Mouse (Mus musculus) hindbrain, embryonic 16.5 days (tissue): ENCODE results near the gene Prm1. TPM values are rescaled to one million over a fixed set of nuclear protein-coding genes. Genes with fewer than 3 reads are reported as not detected.
A peak's percentile ranks its signal among the peaks of the same experiment; 100 is the strongest.
"Not testable (repeated sequence)": the region's sequence is repeated elsewhere in the genome, so short reads cannot be mapped to it uniquely, and the experiment has no call there.

Experiments
- ATAC-seq: fragments of 200-750 bp; cut with Nextera tagmentation; 2 replicates; pipeline ENCODE4 v1.8.0; 2017; ENCODE audit warnings: moderate TSS enrichment, moderate library complexity
- H3K27ac ChIP-seq: fragments of 300-500 bp; sonication (generic); 2 replicates; pipeline ENCODE4 v1.5.1; 2014; ENCODE audit warnings: low read depth, mild to moderate bottlenecking, control low read depth, low read length, moderate library complexity
- H3K27me3 ChIP-seq: fragments of 300-500 bp; sonication (generic); replicated peaks from 2 replicates; pipeline ENCODE4 v1.6.1; 2014; ENCODE audit warnings: low read length; ENCODE audit not compliant: control insufficient read depth, insufficient read depth
- H3K36me3 ChIP-seq: fragments of 300-500 bp; sonication (generic); 2 replicates; pipeline ENCODE4 v1.6.1; 2014; ENCODE audit warnings: mild to moderate bottlenecking, low read length, moderate library complexity, mixed read lengths; ENCODE audit not compliant: control insufficient read depth, insufficient read depth
- H3K4me1 ChIP-seq: fragments of 300-500 bp; sonication (generic); 2 replicates; pipeline ENCODE4 v1.6.1; 2014; ENCODE audit warnings: low read depth, low read length; ENCODE audit not compliant: control insufficient read depth, insufficient read depth
- H3K4me2 ChIP-seq: fragments of 300-500 bp; sonication (generic); 2 replicates; pipeline ENCODE4 v1.6.1; 2014; ENCODE audit warnings: mild to moderate bottlenecking, low read length, control low read depth, moderate library complexity
- H3K4me3 ChIP-seq: fragments of 300-500 bp; sonication (generic); 2 replicates; pipeline ENCODE4 v1.5.1; 2014; ENCODE audit warnings: mild to moderate bottlenecking, low read length, control low read depth, moderate library complexity
- H3K9ac ChIP-seq: fragments of 300-500 bp; sonication (generic); 2 replicates; pipeline ENCODE4 v1.6.1; 2014; ENCODE audit warnings: low read depth, mild to moderate bottlenecking, control low read depth, low read length, moderate library complexity
- H3K9me3 ChIP-seq: fragments of 300-500 bp; sonication (generic); 2 replicates; pipeline ENCODE4 v1.6.1; 2014; ENCODE audit warnings: mild to moderate bottlenecking, low read length, moderate library complexity; ENCODE audit not compliant: control insufficient read depth
- WGBS: fragments of 180-500 bp; shearing (Covaris S2); extraction: QIAGEN DNeasy Blood & Tissue Kit; methylation state at CpG from one replicate; pipeline ENCODE4 v1.1.7; 2014; 5-methylcytosine and 5-hydroxymethylcytosine counted together
- polyA plus RNA-seq: library from polyadenylated mRNA; unstranded; fragments of >200 nt; fragmentation: Nextera tagmentation; extraction: Ambion mirVana; gene quantifications from 2 replicates; pipeline ENCODE4 v1.2.1, GENCODE M21; 2015

The Prm1 gene
- polyA plus RNA-seq, result 0.51 TPM in 1 of 2 replicates, not detected in the other

DNA sequence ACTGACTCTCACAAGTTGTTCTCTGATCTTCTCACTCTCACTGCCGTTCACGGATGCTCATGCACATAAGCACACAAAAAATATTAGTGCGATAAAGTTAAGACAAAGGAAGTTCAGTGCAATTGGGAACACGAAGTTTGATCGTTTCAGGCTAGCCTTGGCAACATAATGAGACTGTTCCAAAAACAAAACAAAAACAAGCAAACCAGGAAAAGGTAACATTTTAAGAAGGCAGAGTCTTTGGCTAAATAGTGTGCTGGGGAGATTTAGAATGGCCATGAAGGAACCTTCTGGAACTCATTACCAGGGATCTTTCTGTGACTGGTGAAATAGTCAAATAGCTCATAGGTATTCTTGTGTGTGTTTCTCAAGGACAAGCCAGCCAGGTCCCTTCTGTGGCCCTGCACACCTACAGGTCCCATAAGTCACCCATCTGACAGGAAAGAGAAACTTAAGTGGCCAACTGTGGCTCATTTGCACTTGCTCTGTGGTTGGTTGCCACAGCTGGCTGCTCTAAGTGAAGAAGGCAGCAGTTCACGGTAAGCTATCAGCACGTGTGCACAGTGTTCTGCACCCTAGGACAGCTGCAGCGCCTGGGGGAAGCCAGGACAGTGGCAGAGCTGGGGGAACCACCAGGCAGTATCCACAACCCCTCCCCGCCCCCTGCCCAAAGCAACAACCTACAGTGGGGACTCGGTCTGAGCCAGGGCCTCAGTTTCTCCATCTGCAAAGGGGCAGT is at the start of gene Prm1:
Gene Prm1 (minus strand): TSS at position 51 of the 739 bp plus-strand sequence.
- Histone ChIP-seq H3K4me3 (no peak within 1 kb of the TSS), H3K9me3 (no peaks in the 10 kb centered on the region), H3K4me2 (no peak within 1 kb of the TSS), H3K36me3 (no peaks in the 10 kb centered on the region), H3K27ac (no peak within 1 kb of the TSS), H3K27me3 (no peaks in the 10 kb centered on the region), H3K4me1 (no peaks in the 10 kb centered on the region), H3K9ac (no peak within 1 kb of the TSS)
- ATAC-seq, result no peak
- WGBS, result 77% methylated on average over 10 of the region's 10 CpGs

GRCm38 (mm10) chr16:10852216-10852615 is 46.6 kb upstream of the Prm1 start:
- 95% methylated on average over 10 of the region's 10 CpGs for WGBS
- not testable (repeated sequence) for H3K27ac ChIP-seq, H3K36me3 ChIP-seq, H3K9ac ChIP-seq, ATAC-seq, H3K9me3 ChIP-seq, H3K27me3 ChIP-seq, H3K4me2 ChIP-seq, H3K4me1 ChIP-seq, H3K4me3 ChIP-seq

- Histone ChIP-seq H3K36me3 (no peaks in the 10 kb centered on the region), H3K27me3 (no peaks in the 10 kb centered on the region), H3K9ac (no peak overlapping the region), H3K9me3 (no peaks in the 10 kb centered on the region), H3K27ac (no peak overlapping the region), H3K4me2 (no peak overlapping the region), H3K4me1 (peaks cover 6% of the 10 kb centered on the region), H3K4me3 (no peak overlapping the region)
- 34% methylated on average over 4 of the region's 4 CpGs for WGBS
- no peak for ATAC-seq
Observed at GRCm38 (mm10) chr16:10850905-10851304, 45.3 kb upstream of the Prm1 start.

DNA sequence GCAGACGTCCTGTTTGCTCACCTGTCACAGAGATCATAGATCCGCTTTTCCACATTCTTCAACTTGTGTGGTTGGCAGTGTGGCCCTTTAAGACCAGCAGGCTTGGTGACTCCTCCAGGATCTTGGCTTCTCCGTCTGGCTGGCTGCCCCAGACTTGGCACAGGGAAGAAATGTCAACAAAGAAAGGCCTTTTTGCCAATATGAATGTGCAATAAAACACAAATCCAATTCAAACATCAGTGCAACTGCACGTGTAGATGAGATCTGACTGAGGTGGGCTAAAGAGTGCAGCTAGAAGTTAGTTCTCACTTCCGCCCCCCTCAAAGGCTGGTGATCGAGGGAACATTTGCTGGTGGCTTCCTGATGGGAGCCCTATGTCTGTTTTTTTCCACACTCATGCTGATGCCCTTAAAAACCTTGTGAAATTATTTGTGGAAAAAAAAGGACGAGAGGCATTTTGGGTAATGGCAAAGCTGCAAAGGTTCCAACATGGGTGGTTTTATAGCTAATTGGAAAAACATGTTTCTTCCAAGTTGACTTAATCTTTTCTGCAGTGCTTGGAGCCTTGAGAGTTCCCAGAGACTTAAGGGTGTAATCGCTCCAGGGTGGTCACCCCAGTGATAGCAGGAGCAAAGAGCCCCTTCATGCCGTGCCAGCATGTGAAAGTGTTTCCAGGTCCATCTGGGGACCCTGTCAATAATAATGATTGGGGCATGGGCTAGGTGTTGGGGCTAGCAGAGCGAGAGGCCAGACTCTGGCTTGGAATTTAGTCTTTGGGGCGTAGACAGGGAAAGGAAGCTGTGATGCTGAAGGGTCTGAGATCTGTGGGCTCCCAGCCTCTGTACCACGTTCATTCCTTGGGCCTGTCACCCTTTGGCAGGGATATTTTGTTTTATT is 44.6 kb upstream of the Prm1 start:
- no peak; the same call in 1 of the 2 replicates for ATAC-seq
- Histone ChIP-seq H3K27me3 (no peaks in the 10 kb centered on the region), H3K4me1 (peaks cover 6% of the 10 kb centered on the region), H3K9me3 (no peaks in the 10 kb centered on the region), H3K9ac (no peak overlapping the region), H3K4me2 (no peak overlapping the region), H3K4me3 (no peak overlapping the region), H3K36me3 (no peaks in the 10 kb centered on the region), H3K27ac (no peak overlapping the region; the same call in 1 of the 2 replicates)
- WGBS, result 55% methylated on average over 12 of the region's 12 CpGs

DNA sequence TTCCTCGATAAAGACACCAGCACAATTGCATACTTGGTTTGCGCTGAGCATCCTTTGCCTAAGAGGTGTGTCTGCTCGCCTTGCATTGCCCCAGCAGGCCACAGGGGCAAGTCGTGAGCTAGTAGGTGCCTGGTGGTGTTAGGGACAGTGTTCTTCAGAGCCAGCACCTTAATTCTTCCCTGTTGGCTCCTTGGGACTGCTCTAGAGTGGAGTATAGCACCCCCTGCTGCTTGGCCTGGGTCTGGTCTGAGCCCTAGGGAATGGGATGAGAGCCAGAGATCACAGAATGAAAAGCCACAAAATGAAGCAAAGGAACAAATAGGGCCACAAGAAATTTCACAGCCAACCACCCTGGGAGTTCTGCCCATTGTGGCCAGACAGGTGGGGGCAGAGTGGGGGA is 40.9 kb upstream of the Prm1 start:
- Histone ChIP-seq H3K36me3 (no peaks in the 10 kb centered on the region), H3K9ac (no peak overlapping the region), H3K4me2 (no peak overlapping the region), H3K27ac (no peak overlapping the region), H3K4me1 (peaks cover 16% of the 10 kb centered on the region), H3K4me3 (no peak overlapping the region), H3K27me3 (no peaks in the 10 kb centered on the region), H3K9me3 (no peaks in the 10 kb centered on the region)
- 55% methylated on average over 4 of the region's 4 CpGs for WGBS
- peak; percentile 55; the same call in 1 of the 2 replicates for ATAC-seq

- ATAC-seq, result no peak
Observed at GRCm38 (mm10) chr16:10845952-10846351, 40.3 kb upstream of the Prm1 start.

DNA sequence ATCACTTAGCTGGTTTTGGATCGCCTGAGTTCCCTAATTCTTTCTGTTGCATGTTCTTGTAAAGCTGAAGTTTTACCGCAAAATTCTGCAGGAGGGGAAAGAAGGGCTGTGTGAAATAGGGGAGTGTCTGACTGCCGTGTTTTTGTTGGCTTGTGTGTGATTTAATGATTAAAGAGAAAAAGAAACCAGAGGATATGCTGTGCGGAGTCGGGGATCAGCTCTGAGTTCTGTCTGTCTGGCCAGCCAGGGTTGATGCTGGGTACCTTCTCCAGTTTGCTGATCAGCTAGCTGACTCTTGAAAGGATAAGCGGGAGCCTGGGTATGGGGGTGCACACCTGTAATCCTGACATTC is 38.7 kb upstream of the Prm1 start:
- WGBS, result 69% methylated on average over 6 of the region's 6 CpGs

More at GRCm38 (mm10) chr16:10845952-10846351, 40.3 kb upstream of the Prm1 start:
- 65% methylated on average over 6 of the region's 6 CpGs for WGBS
- H3K4me3 ChIP-seq, result no peak overlapping the region
- H3K27ac ChIP-seq, result no peak overlapping the region
- no peaks in the 10 kb centered on the region for H3K36me3 ChIP-seq
- H3K9me3 ChIP-seq, result no peaks in the 10 kb centered on the region
- H3K27me3 ChIP-seq, result no peaks in the 10 kb centered on the region
- no peak overlapping the region for H3K9ac ChIP-seq
- no peak overlapping the region for H3K4me2 ChIP-seq
- H3K4me1 ChIP-seq, result peaks cover 16% of the 10 kb centered on the region

GRCm38 (mm10) chr16:10843486-10844318 is 38.1 kb upstream of the Prm1 start:
- H3K4me2 ChIP-seq, result peak overlapping the region; percentile 47
- H3K9ac ChIP-seq, result 0 out of 2 replicates have a peak overlapping the region, but pooled peaks have one; percentile 11
- no peaks in the 10 kb centered on the region for H3K27me3 ChIP-seq
- WGBS, result 22% methylated on average over 18 of the region's 18 CpGs
- peak overlapping the region; percentile 13 for H3K4me3 ChIP-seq
- H3K4me1 ChIP-seq, result peaks cover 10% of the 10 kb centered on the region
- H3K36me3 ChIP-seq, result no peaks in the 10 kb centered on the region
- no peaks in the 10 kb centered on the region for H3K9me3 ChIP-seq
- peak overlapping the region; percentile 19; the same call in 1 of the 2 replicates for H3K27ac ChIP-seq
- ATAC-seq, result peak; percentile 62

More for the DNA sequence above, 38.7 kb upstream of the Prm1 start:
- Histone ChIP-seq H3K27ac (peak overlapping the region; percentile 19; the same call in 1 of the 2 replicates), H3K27me3 (no peaks in the 10 kb centered on the region), H3K4me2 (peak overlapping the region; percentile 47; the same call in 1 of the 2 replicates), H3K4me3 (no peak overlapping the region; the same call in 1 of the 2 replicates), H3K9me3 (no peaks in the 10 kb centered on the region), H3K4me1 (peaks cover 10% of the 10 kb centered on the region), H3K36me3 (no peaks in the 10 kb centered on the region), H3K9ac (no peak overlapping the region)
- no peak for ATAC-seq
